Mouse (Mus musculus): ENCODE results near the gene Sft2d2.

Sft2d2 gene

DNA sequence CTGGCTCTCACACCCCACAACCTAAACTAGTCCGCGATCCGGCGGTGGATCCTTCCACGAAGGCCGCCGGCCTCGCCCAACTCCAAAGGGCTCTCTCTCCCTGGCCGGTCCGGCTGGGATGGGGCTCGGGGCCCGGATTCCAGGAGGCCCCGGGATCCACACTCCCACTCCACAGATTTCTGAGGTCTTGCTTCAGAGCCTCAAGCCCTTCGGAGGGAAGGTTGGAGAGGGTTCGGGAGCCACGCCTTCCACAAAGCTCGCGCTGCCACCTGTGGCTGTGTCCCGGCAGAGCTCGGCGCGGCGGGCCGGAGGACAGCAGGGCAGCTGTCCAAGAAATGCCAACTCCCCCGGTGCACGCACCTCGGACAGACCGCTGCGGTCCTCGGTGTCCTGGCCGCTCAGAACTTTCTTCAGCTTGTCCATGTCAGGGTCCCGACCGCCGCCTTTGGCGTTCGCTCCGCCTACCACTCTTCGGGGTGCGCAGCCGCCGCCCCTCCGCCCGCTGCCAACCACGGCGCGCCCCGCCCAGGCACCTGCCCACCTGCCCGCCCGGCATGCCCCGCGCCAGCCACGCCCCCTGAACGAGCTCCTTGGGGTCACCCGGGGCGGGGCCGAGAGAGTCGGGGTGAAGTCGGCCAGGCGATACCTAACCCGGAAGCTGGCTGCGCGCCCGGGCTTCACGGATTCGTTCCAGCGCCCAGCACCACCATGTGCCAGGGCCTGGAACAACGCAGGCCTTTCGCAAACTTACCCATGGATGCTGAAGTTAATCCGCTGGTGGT is at the start of gene Sft2d2:
Gene Sft2d2 (minus strand): TSS at position 559 of the 782 bp plus-strand sequence.
- peak; percentile 94 to 97 for DNase-seq

- DNase-seq = peak; percentile 91 to 95
Observed at GRCm38 (mm10) chr1:165236321-165237298, 42.4 kb upstream of the Sft2d2 start, which contains the start of gene Tiprl. Tiprl (minus strand) TSS chr1:165236996.

GRCm38 (mm10) chr1:165235846-165236245 is 41.6 kb upstream of the Sft2d2 start:
- DNase-seq = no peak

DNA sequence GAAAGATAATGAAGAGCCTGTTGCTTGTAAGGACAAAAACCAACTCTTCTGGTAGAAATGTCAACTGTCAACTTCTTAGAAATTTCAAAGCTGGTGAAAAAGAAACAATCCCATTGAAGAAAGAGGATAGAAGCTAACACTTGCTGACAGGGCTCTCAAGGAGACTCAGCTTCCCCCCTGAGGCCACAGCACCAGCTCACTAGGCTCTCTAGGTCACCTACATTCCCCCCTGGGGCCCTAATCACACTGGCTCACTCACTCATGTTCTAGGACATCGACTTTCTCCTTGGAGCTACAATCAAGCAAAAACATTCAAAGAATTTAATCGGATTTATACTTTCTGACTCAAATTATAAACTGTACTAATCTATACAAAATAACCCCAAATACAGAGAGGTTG is 39.6 kb upstream of the Sft2d2 start:
- DNase-seq = no peak

- DNase-seq = no peak
Observed at GRCm38 (mm10) chr1:165230691-165231090, 36.5 kb upstream of the Sft2d2 start.

DNA sequence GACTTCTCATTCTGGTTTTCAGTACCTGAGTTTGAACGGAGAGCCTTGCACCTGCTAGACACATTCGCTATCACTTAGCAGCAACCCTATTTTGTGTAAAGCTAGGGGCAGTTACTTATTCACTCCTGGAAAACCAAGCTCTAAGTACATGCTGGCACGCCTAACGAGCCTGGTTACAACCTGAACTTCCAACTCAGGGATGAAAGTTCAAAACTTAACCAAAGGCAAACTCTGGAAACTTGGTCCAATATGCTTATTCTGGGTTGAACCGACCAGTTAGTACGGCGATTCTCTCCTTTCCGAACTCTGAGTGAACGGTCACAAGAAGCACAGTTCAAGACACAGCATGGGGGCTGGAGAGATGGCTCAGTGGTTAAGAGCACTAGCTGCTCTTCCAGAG is 35.3 kb upstream of the Sft2d2 start:
- no peak for DNase-seq

- no peak for DNase-seq
Observed at GRCm38 (mm10) chr1:165217023-165217589, 22.9 kb upstream of the Sft2d2 start.

DNA sequence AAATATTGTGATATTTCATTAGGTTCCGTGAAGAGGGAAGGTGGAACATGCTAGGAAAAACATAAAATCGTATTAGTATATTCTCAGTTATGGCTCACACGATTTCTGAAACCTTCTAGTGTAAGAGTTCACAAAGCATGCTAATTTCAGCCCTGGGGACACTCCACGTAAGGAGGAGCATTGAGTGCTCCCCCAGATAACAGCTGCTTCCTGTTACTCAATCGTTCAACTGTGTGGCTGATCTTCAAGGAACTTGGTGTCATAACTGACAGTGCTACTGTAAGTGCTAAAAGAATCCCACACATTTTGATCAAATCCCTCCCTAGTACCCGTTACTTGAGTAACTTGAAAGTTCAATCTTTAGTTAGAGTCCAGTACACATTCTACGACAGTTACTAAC is 21.6 kb upstream of the Sft2d2 start:
- no peak for DNase-seq

DNA sequence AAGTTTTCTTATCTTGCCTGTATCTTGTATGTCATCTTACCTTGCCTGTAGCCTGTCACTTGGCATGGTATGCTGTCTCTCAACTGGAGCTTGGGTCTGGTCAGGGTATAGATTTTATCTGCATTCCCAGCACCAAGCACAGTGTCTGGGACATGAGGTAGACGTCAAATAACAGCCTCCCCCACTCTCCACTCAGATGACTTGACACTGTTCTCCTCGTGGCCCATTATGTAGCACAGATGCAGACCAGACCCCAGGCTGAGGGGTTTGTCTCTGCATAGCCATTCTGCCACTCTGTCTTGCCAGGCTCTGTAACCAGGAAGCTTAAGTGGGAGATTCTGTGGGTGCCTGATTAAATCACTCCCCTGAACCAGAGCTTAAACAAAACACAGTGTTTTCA is 11.4 kb upstream of the Sft2d2 start:
- DNase-seq = no peak

GRCm38 (mm10) chr1:165203488-165204035 is 9.3 kb upstream of the Sft2d2 start:
- DNase-seq = no peak

DNA sequence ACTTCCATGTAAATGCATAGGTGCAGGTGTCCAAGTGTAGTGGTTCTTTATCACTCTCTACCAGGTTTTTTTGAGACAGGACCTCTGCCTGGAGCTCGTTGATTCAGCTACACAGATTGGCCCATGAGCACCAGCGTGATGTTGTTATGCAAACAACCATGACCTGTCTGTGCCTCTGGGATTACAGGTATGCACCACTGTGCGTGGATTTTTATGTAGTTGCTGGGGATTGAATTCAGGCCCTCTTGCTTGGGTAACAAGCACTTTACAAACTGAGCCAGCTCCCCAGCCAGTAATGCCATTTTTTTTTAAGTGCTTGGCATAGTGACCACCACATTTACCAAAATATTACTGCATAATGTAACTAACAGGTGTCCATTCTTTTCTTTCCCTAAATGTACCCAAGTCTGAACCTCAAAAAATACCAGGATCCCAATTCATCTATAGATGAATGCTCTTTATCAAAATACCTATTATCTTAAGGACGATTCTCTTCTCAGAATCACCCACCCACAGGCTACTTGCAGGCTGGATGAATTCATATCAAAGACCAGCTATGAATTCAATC is 7.3 kb upstream of the Sft2d2 start:
- no peak for DNase-seq

- no peak for DNase-seq
Observed at GRCm38 (mm10) chr1:165200748-165201147, 6.5 kb upstream of the Sft2d2 start.

GRCm38 (mm10) chr1:165199639-165200038 is 5.4 kb upstream of the Sft2d2 start:
- DNase-seq = no peak

GRCm38 (mm10) chr1:165198951-165199350 is 4.7 kb upstream of the Sft2d2 start:
- DNase-seq = no peak

DNA sequence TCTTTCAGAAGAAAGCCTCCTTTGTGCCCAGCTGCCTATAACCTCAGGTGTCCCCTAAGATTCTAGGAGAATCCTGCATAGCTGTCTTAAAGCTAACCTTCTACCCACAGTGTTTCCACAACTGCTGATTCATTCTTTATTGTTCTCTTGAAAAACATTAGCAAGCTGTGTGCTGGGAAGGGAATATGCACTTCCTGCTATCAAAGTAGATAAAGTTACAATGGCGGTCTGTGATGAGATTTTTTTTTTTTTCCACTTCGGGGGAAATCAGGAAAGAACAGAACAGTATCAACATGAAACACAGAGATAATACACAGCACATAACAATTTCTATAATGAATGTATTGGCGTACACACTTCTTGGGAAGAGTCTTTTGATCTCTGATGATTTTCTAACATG is 3.6 kb upstream of the Sft2d2 start:
- DNase-seq = no peak

GRCm38 (mm10) chr1:165195396-165195960 is 1.2 kb upstream of the Sft2d2 start:
- no peak for DNase-seq

GRCm38 (mm10) chr1:165194662-165195013 is 400 bp upstream of the Sft2d2 start:
- no peak for DNase-seq

DNA sequence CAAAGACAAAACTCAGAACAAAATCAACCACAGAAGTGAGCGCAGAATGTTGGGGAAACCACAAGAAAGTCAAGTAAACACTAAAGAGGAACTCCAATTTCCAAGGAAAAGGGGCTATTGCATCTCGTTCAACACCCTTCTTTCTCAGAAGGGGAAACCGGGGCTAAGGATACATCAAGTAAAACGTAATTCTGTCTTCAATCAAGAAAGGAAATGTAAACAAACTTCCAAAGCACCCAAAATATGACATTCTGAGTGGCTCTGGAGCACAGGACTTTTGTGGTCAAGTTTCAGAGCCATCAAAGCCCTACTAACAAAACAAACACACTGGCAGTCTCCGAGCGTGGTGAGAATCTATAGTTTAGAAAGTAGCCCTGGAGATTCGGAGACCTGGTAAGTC is 812 bp downstream of the Sft2d2 start:
- no peak for DNase-seq

DNA sequence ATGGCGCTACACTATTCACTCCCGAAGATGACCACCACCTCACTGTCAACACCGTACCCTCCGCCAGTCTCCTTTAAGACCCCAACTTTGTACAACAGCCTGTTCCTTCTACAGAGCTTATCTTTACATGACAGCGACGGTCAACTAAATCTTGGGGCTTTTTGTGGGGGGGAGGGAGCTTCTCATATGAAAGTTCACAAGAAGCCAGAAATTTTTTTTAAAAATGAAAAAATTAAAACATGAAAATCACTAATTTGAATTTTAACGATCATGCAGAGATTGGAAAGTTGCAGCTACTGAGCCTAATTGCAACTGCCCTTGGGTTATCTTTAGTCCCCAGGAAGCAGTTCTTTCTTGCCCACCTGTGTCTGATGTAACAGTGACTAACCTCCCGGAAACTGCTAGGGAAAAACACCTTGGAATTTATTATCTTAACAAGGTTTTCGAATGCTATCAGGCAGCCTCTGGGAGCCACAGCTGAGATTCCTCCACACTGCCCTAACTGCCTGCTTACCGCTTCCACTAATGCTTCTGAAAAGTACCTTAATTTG is 1.4 kb downstream of the Sft2d2 start:
- DNase-seq = no peak

GRCm38 (mm10) chr1:165192102-165192501 is 2.1 kb downstream of the Sft2d2 start:
- DNase-seq = no peak

DNA sequence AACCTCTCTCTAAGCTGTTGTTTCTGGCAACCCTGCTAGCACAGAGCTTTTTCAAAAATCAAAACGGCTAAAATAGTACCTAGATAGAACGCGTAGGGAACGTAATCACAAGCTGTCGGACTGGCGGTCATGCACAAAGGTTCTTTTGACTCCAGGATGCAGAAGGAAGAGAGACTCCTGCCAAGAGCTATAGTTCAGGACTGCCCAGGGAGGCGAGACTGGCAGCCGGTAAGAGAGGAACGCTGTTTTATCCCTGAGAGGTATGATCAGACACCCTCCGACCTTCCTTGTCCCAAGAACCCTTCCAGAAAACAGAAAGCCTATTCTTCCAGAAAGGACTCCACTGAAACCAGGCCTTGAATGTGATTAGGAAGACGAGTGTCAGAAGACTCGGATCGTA is 2.6 kb downstream of the Sft2d2 start:
- DNase-seq = no peak

Data from spleen, adult 18-20 months (tissue).